Mouse (Mus musculus) intestine, embryonic 16.5 days (tissue): ENCODE measurements around the gene Cox8b. TPM values are rescaled to one million over a fixed set of nuclear protein-coding genes. Genes with fewer than 3 reads are reported as not detected.
A peak's percentile ranks its signal among the peaks of the same experiment; 100 is the strongest.

Experiments
- ATAC-seq: fragments of 200-750 bp; cut with Nextera tagmentation; 2 replicates; pipeline ENCODE4 v1.8.0; 2017; ENCODE audit warnings: moderate TSS enrichment, moderate library complexity
- H3K27ac ChIP-seq: fragments of 300-500 bp; sonication (generic); 2 replicates; pipeline ENCODE4 v1.5.1; 2014; ENCODE audit warnings: mild to moderate bottlenecking, low read length
- H3K27me3 ChIP-seq: fragments of 300-500 bp; sonication (generic); replicated peaks from 2 replicates; pipeline ENCODE4 v1.6.1; 2014; ENCODE audit warnings: low read length, control low read depth, mixed read lengths; ENCODE audit not compliant: control insufficient read depth, insufficient read depth
- H3K36me3 ChIP-seq: fragments of 300-500 bp; sonication (generic); 2 replicates; pipeline ENCODE4 v1.6.1; 2014; ENCODE audit warnings: low read length, control low read depth; ENCODE audit not compliant: control insufficient read depth, insufficient read depth
- H3K4me1 ChIP-seq: fragments of 300-500 bp; sonication (generic); 2 replicates; pipeline ENCODE4 v1.6.1; 2014; ENCODE audit warnings: low read length, control low read depth, mixed read lengths; ENCODE audit not compliant: control insufficient read depth, insufficient read depth
- H3K4me2 ChIP-seq: fragments of 300-500 bp; sonication (generic); 2 replicates; pipeline ENCODE4 v1.6.1; 2014; ENCODE audit warnings: low read depth, low read length, control low read depth
- H3K4me3 ChIP-seq: fragments of 300-500 bp; sonication (generic); 2 replicates; pipeline ENCODE4 v1.5.1; 2014; ENCODE audit warnings: mild to moderate bottlenecking, low read length
- H3K9ac ChIP-seq: fragments of 300-500 bp; sonication (generic); 2 replicates; pipeline ENCODE4 v1.6.1; 2014; ENCODE audit warnings: low read depth, low read length
- H3K9me3 ChIP-seq: fragments of 300-500 bp; sonication (generic); 2 replicates; pipeline ENCODE4 v1.6.1; 2016; ENCODE audit warnings: low read length, control low read depth; ENCODE audit not compliant: control insufficient read depth
- WGBS: fragments of 180-500 bp; shearing (Covaris S2); extraction: QIAGEN DNeasy Blood & Tissue Kit; methylation state at CpG from one replicate; pipeline ENCODE4 v1.1.7; 2014; 5-methylcytosine and 5-hydroxymethylcytosine counted together
- polyA plus RNA-seq: library from polyadenylated mRNA; unstranded; fragments of >200 nt; fragmentation: Nextera tagmentation; extraction: Ambion mirVana; gene quantifications from 2 replicates; pipeline ENCODE4 v1.2.1, GENCODE M21; 2015

The Cox8b gene
- polyA plus RNA-seq, result 0.45 and 0.62 TPM in 2 replicates

GRCm38 (mm10) chr7:140900220-140900619, at the start of gene Cox8b:
Cox8b (minus strand) TSS chr7:140900446.
- WGBS, result 72% methylated on average over 10 of the region's 10 CpGs

GRCm38 (mm10) chr7:140949255-140949654, 49.0 kb upstream of the Cox8b start:
- ATAC-seq, result no peak
- H3K4me1 ChIP-seq, result peaks cover 37% of the 10 kb centered on the region
- 87% methylated on average over 6 of the region's 6 CpGs for WGBS
- no peak overlapping the region for H3K4me3 ChIP-seq
- no peak overlapping the region for H3K4me2 ChIP-seq
- no peak overlapping the region for H3K27ac ChIP-seq
- no peaks in the 10 kb centered on the region for H3K9me3 ChIP-seq
- no peak overlapping the region for H3K9ac ChIP-seq
- H3K27me3 ChIP-seq, result no peaks in the 10 kb centered on the region
- H3K36me3 ChIP-seq, result peaks cover 26% of the 10 kb centered on the region

More at GRCm38 (mm10) chr7:140900220-140900619, at the start of gene Cox8b:
- peaks cover 7% of the 10 kb centered on the region for H3K36me3 ChIP-seq
- ATAC-seq, result no peak
- H3K27ac ChIP-seq, result no peak within 1 kb of the TSS
- no peaks in the 10 kb centered on the region for H3K9me3 ChIP-seq
- no peak within 1 kb of the TSS for H3K4me3 ChIP-seq
- H3K9ac ChIP-seq, result no peak within 1 kb of the TSS
- H3K4me1 ChIP-seq, result peaks cover 2% of the 10 kb centered on the region; the same call in 1 of the 2 replicates
- H3K4me2 ChIP-seq, result no peak within 1 kb of the TSS
- no peaks in the 10 kb centered on the region for H3K27me3 ChIP-seq

GRCm38 (mm10) chr7:140948161-140948560, 47.9 kb upstream of the Cox8b start:
- WGBS, result 78% methylated on average over 8 of the region's 8 CpGs
- Histone ChIP-seq H3K27ac (no peak overlapping the region), H3K9ac (no peak overlapping the region), H3K4me3 (no peak overlapping the region), H3K4me2 (no peak overlapping the region), H3K36me3 (peaks cover 26% of the 10 kb centered on the region), H3K4me1 (peaks cover 26% of the 10 kb centered on the region), H3K27me3 (no peaks in the 10 kb centered on the region), H3K9me3 (no peaks in the 10 kb centered on the region)
- no peak for ATAC-seq

GRCm38 (mm10) chr7:140946980-140947379, 46.7 kb upstream of the Cox8b start:
- H3K27ac ChIP-seq, result no peak overlapping the region
- H3K36me3 ChIP-seq, result peaks cover 26% of the 10 kb centered on the region
- no peak overlapping the region for H3K4me3 ChIP-seq
- no peaks in the 10 kb centered on the region for H3K27me3 ChIP-seq
- H3K4me2 ChIP-seq, result no peak overlapping the region
- H3K9me3 ChIP-seq, result no peaks in the 10 kb centered on the region
- no peak overlapping the region for H3K9ac ChIP-seq
- H3K4me1 ChIP-seq, result peaks cover 29% of the 10 kb centered on the region
- WGBS, result 52% methylated on average over 7 of the region's 7 CpGs
- no peak for ATAC-seq

- H3K9ac ChIP-seq, result peak overlapping the region; percentile 18; the same call in 1 of the 2 replicates
- H3K9me3 ChIP-seq, result no peaks in the 10 kb centered on the region
- H3K4me2 ChIP-seq, result no peak overlapping the region
- H3K4me1 ChIP-seq, result peaks cover 27% of the 10 kb centered on the region
- ATAC-seq, result no peak
- H3K27me3 ChIP-seq, result no peaks in the 10 kb centered on the region
- H3K36me3 ChIP-seq, result peaks cover 26% of the 10 kb centered on the region
- 90% methylated on average over 10 of the region's 10 CpGs for WGBS
- H3K27ac ChIP-seq, result no peak overlapping the region
- no peak overlapping the region for H3K4me3 ChIP-seq
Observed at GRCm38 (mm10) chr7:140946311-140946710, 46.1 kb upstream of the Cox8b start.

- no peaks in the 10 kb centered on the region for H3K9me3 ChIP-seq
Observed at GRCm38 (mm10) chr7:140945247-140945646, 45.0 kb upstream of the Cox8b start.

GRCm38 (mm10) chr7:140944236-140944635, 44.0 kb upstream of the Cox8b start:
- 87% methylated on average over 7 of the region's 7 CpGs for WGBS
- H3K9ac ChIP-seq, result no peak overlapping the region
- peaks cover 21% of the 10 kb centered on the region for H3K36me3 ChIP-seq
- H3K27ac ChIP-seq, result no peak overlapping the region
- H3K4me3 ChIP-seq, result no peak overlapping the region
- no peaks in the 10 kb centered on the region for H3K9me3 ChIP-seq
- ATAC-seq, result no peak
- H3K27me3 ChIP-seq, result no peaks in the 10 kb centered on the region
- H3K4me1 ChIP-seq, result peaks cover 24% of the 10 kb centered on the region
- no peak overlapping the region for H3K4me2 ChIP-seq

More at GRCm38 (mm10) chr7:140945247-140945646, 45.0 kb upstream of the Cox8b start:
- H3K36me3 ChIP-seq, result peaks cover 26% of the 10 kb centered on the region
- peaks cover 21% of the 10 kb centered on the region for H3K4me1 ChIP-seq
- ATAC-seq, result no peak
- no peak overlapping the region for H3K9ac ChIP-seq
- H3K27ac ChIP-seq, result no peak overlapping the region
- no peak overlapping the region for H3K4me3 ChIP-seq
- H3K4me2 ChIP-seq, result no peak overlapping the region
- no peaks in the 10 kb centered on the region for H3K27me3 ChIP-seq
- WGBS, result 95% methylated on average over 5 of the region's 5 CpGs

- Histone ChIP-seq H3K4me2 (no peak overlapping the region), H3K27me3 (no peaks in the 10 kb centered on the region), H3K4me1 (peaks cover 24% of the 10 kb centered on the region), H3K4me3 (no peak overlapping the region), H3K9me3 (no peaks in the 10 kb centered on the region), H3K27ac (0 out of 2 replicates have a peak overlapping the region, but pooled peaks have one; percentile 83), H3K36me3 (peaks cover 19% of the 10 kb centered on the region), H3K9ac (peak overlapping the region; percentile 72)
- no peak for ATAC-seq
- WGBS, result 68% methylated on average over 4 of the region's 4 CpGs
Observed at GRCm38 (mm10) chr7:140943356-140943755, 43.1 kb upstream of the Cox8b start.

GRCm38 (mm10) chr7:140942811-140943210, 42.6 kb upstream of the Cox8b start:
- Histone ChIP-seq H3K9ac (peak overlapping the region; percentile 72), H3K4me1 (peaks cover 24% of the 10 kb centered on the region), H3K27ac (peak overlapping the region; percentile 83; the same call in 1 of the 2 replicates), H3K4me2 (peak overlapping the region; percentile 65), H3K9me3 (no peaks in the 10 kb centered on the region), H3K27me3 (no peaks in the 10 kb centered on the region), H3K36me3 (peaks cover 13% of the 10 kb centered on the region), H3K4me3 (no peak overlapping the region; the same call in 1 of the 2 replicates)
- no peak for ATAC-seq
- 92% methylated on average over 10 of the region's 10 CpGs for WGBS

- H3K27ac ChIP-seq, result peak overlapping the region; percentile 83
- H3K4me2 ChIP-seq, result peak overlapping the region; percentile 65
Observed at GRCm38 (mm10) chr7:140942341-140942740, 42.1 kb upstream of the Cox8b start.

More at GRCm38 (mm10) chr7:140942341-140942740, 42.1 kb upstream of the Cox8b start:
- 39% methylated on average over 9 of the region's 9 CpGs for WGBS
- H3K4me3 ChIP-seq, result peak overlapping the region; percentile 59
- H3K27me3 ChIP-seq, result no peaks in the 10 kb centered on the region
- peak overlapping the region; percentile 72 for H3K9ac ChIP-seq
- no peaks in the 10 kb centered on the region for H3K9me3 ChIP-seq
- peaks cover 11% of the 10 kb centered on the region for H3K36me3 ChIP-seq
- H3K4me1 ChIP-seq, result peaks cover 24% of the 10 kb centered on the region
- no peak for ATAC-seq
